ENCODE assay signal across 14 mouse cellular contexts in the genomic region with DNA sequence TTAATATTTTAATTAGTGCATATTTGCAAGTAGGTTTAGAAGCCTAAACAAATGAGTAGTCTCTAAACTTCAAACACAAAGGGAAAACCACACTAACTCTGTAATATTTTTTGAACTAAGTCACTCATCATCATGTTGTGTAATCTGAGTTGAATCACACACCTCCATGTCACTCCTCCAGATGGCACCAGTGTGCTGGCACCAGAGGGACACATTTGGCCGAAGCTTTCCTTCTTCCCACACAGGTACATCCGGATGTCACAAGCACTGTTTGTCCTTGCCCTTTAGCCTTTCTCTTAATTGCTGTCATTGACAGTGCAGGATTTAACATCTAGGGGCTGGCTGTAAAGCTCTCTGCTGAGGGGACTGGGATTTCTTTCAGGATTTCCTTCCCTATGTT.
DNase-seq lines count a peak whose midpoint lies in the region; ATAC-seq lines count a peak whose summit lies in the region.
"Had no signal": no experiment of that assay in that cellular context is flagged by ENCODE, and none has a peak within 500 bp of the region (broad histone marks: within the 10 kb centered on the region; RNA-seq: fewer than 3 reads in every experiment).

No protein-coding gene starts in this region.

- no peak overlapping the region for H3K27ac ChIP-seq in kidney, embryonic 14.5 days (ENCODE audit: low read depth, low read length)
- H3K27ac ChIP-seq in limb, embryonic 10.5 days, result no peak overlapping the region
- H3K27ac ChIP-seq in midbrain, embryonic 11.5 days (ENCODE audit: low read depth, low read length), result no peak overlapping the region
- H3K27ac ChIP-seq: forebrain, embryonic 10.5 days; limb, embryonic 12.5 days; neural tube, embryonic 13.5 days had no signal

- DNase-seq in cerebellum, postnatal 14 days, result peak; percentile 39 to 43
- no peak for DNase-seq in cerebellum, postnatal 4 days (ENCODE audit: low spot score in 2 of 2)
- DNase-seq in kidney, postnatal 4 days, result peak; percentile 10
- DNase-seq in urinary bladder, postnatal 14 days (ENCODE audit: low spot score), result peak; percentile 10
- no peak for DNase-seq in urinary bladder, postnatal 10 days (ENCODE audit: low spot score)
- DNase-seq in limb, embryonic 10.5 days (ENCODE audit: low spot score), result no peak
- DNase-seq in midbrain, embryonic 11.5 days (ENCODE audit: low spot score, missing footprints), result no peak
- DNase-seq: right cerebral cortex, postnatal 25 days had no signal

- no peaks in the 10 kb centered on the region for H3K27me3 ChIP-seq in kidney, embryonic 14.5 days (ENCODE audit: control insufficient read depth, insufficient read depth, low read length)
- H3K27me3 ChIP-seq in limb, embryonic 10.5 days (ENCODE audit: low read depth, poor library complexity, severe bottlenecking), result no peaks in the 10 kb centered on the region
- no peaks in the 10 kb centered on the region for H3K27me3 ChIP-seq in midbrain, embryonic 11.5 days (ENCODE audit: control insufficient read depth, insufficient read depth, low read length)
- H3K27me3 ChIP-seq: neural tube, embryonic 13.5 days had no signal

- WGBS in kidney, embryonic 14.5 days, result 15% methylated on average over 2 of the region's 2 CpGs
- 43% methylated on average over 2 of the region's 2 CpGs for WGBS in limb, embryonic 10.5 days
- 54% methylated on average over 2 of the region's 2 CpGs for WGBS in midbrain, embryonic 11.5 days

- no peaks in the 10 kb centered on the region for H3K4me1 ChIP-seq in kidney, embryonic 14.5 days (ENCODE audit: control insufficient read depth, insufficient read depth, low read length)
- H3K4me1 ChIP-seq in limb, embryonic 10.5 days, result peaks cover 5% of the 10 kb centered on the region
- no peaks in the 10 kb centered on the region for H3K4me1 ChIP-seq in midbrain, embryonic 11.5 days (ENCODE audit: control insufficient read depth, insufficient read depth, low read length)
- H3K4me1 ChIP-seq: forebrain, embryonic 10.5 days; megakaryocyte, embryonic 14.5 days; neural tube, embryonic 13.5 days had no signal

- no peaks in the 10 kb centered on the region for H3K9me3 ChIP-seq in kidney, embryonic 14.5 days (ENCODE audit: control insufficient read depth, low read length)
- no peaks in the 10 kb centered on the region for H3K9me3 ChIP-seq in limb, embryonic 10.5 days (replicated peaks)
- no peaks in the 10 kb centered on the region for H3K9me3 ChIP-seq in midbrain, embryonic 11.5 days (ENCODE audit: control insufficient read depth, low read length)
- H3K9me3 ChIP-seq: forebrain, embryonic 10.5 days; limb, embryonic 12.5 days; megakaryocyte, embryonic 14.5 days; neural tube, embryonic 13.5 days had no signal

- H3K4me3 ChIP-seq in kidney, embryonic 14.5 days (ENCODE audit: low read length), result no peak overlapping the region
- no peak overlapping the region for H3K4me3 ChIP-seq in limb, embryonic 10.5 days
- H3K4me3 ChIP-seq in midbrain, embryonic 11.5 days (ENCODE audit: low read depth, low read length), result no peak overlapping the region
- H3K4me3 ChIP-seq: forebrain, embryonic 10.5 days; limb, embryonic 12.5 days; megakaryocyte, embryonic 14.5 days; neural tube, embryonic 13.5 days had no signal

- no peak for ATAC-seq in kidney, embryonic 14.5 days (ENCODE audit: low FRiP score, low TSS enrichment)
- ATAC-seq in midbrain, embryonic 11.5 days (ENCODE audit: low FRiP score), result no peak
- ATAC-seq: inflammation-experienced regulatory T-cells, adult 6 months had no signal

- no peak overlapping the region for H3K9ac ChIP-seq in kidney, embryonic 14.5 days (ENCODE audit: low read depth, low read length)
- H3K9ac ChIP-seq in midbrain, embryonic 11.5 days (ENCODE audit: low read length), result no peak overlapping the region
- H3K9ac ChIP-seq: limb, embryonic 12.5 days; neural tube, embryonic 13.5 days had no signal

- H3K36me3 ChIP-seq in kidney, embryonic 14.5 days (ENCODE audit: control insufficient read depth, insufficient read depth, low read length), result no peaks in the 10 kb centered on the region
- H3K36me3 ChIP-seq in limb, embryonic 10.5 days, result no peaks in the 10 kb centered on the region
- no peaks in the 10 kb centered on the region for H3K36me3 ChIP-seq in midbrain, embryonic 11.5 days (ENCODE audit: control insufficient read depth, insufficient read depth, low read length)
- H3K36me3 ChIP-seq: forebrain, embryonic 10.5 days; limb, embryonic 12.5 days; neural tube, embryonic 13.5 days had no signal

- no peak overlapping the region for H3K4me2 ChIP-seq in kidney, embryonic 14.5 days (replicated peaks; ENCODE audit: low read depth, low read length)
- no peak overlapping the region for H3K4me2 ChIP-seq in midbrain, embryonic 11.5 days
- H3K4me2 ChIP-seq: limb, embryonic 12.5 days; neural tube, embryonic 13.5 days had no signal

Comparison
In these comparisons a context has a peak if more than half of its experiments do, and no peak if none do; other contexts are left out.
1. DNase-seq: peak in cerebellum, postnatal 14 days (2 of 2), kidney, postnatal 4 days (2 of 2) and urinary bladder, postnatal 14 days (single experiment); none in cerebellum, postnatal 4 days (0 of 2), urinary bladder, postnatal 10 days (single experiment), limb, embryonic 10.5 days (single experiment) and midbrain, embryonic 11.5 days (single experiment).